Mouse (Mus musculus): ENCODE data around the gene Tet1.
"Not testable (repeated sequence)": the region's sequence is repeated elsewhere in the genome, so short reads cannot be mapped to it uniquely, and the experiment has no call there.

Gene Tet1

DNA sequence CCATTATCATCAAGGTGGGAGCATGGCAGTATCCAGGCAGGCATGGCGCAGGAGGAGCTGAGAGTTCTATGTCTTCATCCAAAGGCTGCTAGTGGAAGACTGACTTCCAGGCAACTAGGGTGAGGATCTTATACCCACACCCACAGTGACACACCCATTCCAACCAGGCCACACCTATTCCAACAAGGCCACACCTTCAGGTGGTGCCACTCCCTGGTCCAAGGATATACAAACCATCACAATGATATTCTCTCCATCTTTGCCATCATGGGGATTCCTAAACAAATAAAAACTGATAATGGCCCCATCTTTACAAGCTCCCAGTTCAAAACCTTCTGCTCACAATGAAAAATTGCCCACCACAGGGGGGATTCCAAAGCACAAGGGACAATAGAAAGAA, at the start of gene Tet1:
Gene Tet1, minus strand, starts transcription at position 101 of the 400 bp plus-strand sequence.
- DNase-seq (ENCODE audit: extremely low spot score), result not testable (repeated sequence)

DNA sequence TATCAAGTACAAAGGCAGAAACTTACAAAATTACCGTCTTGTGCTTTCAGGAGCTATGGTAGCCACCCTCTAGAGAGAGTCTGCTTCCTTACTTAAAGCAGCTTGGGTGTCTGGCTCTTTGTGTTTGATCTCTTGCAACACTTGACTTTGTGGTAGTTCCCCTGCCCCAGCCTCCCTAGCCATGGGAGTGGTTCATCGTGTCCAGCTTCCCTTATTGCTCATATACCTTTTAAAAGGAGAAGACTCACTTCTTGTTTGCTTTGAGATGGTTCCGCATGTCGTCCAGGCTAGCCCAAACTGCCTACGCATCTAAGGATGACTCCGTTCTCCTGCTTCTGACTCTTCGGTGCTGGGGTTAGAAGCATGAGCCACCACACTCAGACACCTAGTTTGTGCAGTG, 39.8 kb upstream of the Tet1 start:
- DNase-seq (ENCODE audit: extremely low spot score), result no peak

DNA sequence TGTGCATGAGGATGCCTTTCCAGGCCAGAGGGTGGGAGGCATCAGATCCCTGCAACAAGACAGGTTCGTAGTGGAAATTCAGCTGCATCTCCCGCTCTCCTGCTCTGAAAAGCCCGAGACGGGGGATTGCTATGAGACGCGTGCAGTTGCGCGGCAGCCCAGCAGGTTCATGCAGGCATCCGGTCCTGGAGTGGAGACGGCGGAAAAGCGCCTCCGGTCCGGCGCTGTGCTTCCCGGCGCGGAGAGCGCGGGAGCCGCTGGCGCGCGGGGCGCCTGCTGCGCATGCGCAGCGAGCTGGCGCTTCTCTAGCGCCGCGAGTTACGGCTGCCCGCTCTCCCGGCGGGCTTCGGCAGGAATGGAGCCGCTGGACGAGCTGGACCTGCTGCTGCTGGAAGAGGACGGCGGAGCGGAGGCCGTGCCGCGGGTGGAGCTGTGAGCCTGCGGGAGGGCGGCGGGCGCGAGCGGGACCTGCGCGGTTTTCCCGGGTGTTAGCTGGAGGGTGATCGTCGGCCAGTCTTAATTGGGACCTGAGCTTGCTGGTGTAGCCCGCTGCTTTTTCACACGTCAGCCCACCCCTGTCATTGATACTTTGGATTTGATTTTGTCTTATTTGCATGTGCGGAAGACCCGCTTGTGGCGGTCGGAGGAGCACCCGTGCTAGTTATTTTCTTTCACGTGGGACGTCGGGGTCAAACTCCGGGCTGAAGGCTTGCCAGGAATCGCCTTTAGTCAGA, 38.1 kb upstream of the Tet1 start, which contains the start of gene Dna2:
Gene Dna2, plus strand, starts transcription at position 289 of the 734 bp plus-strand sequence.
- DNase-seq (ENCODE audit: extremely low spot score), result peak; percentile 88

DNA sequence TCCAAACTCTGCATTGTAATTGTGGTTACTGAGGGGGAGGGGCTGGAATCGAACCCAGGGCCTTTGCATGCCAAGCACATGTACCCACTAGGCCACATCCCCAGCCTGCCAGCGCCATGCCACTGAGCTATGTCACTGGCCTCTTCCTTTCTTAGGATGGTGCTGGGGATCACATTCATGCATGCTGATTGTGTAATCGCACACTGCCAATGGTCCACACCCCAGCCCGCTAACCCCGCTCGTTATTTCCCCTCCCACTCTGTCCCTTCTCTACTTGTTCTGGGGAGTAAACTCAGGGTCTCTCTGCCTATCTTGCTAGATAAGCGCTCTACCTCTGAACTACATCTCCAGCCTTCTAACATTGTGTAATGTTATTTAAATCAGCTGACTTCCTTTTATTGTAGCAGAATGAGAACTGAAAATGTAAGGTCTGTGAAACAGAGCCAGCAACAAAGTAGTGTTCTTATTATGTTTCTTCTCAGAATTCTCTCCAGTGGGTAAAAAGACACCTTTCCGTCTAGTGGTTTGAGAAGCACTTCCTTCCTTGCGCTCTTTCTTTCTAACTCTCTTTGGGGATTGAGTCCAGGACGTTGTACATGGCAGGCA, 36.3 kb upstream of the Tet1 start:
- no peak for DNase-seq (ENCODE audit: extremely low spot score)

DNA sequence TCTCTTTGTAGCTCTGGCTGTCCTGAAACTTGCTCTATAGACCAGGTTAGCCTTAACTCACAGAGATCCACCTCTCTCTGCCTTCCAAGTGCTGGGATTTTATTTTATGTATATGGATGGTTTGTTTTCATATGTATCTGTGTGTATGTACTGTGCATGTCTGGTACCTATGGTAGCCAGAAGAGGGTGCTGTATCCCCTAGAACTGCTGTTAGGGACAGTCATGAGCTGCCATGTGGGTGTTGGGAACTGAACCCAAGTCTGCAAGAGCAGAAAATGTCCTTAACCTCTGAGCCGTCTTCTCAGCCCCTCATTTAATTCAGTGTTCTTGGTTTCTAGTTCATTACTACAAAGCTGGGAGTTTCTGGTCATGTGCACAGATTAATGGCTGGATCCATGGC, 23.6 kb upstream of the Tet1 start:
- DNase-seq (ENCODE audit: extremely low spot score), result no peak

DNA sequence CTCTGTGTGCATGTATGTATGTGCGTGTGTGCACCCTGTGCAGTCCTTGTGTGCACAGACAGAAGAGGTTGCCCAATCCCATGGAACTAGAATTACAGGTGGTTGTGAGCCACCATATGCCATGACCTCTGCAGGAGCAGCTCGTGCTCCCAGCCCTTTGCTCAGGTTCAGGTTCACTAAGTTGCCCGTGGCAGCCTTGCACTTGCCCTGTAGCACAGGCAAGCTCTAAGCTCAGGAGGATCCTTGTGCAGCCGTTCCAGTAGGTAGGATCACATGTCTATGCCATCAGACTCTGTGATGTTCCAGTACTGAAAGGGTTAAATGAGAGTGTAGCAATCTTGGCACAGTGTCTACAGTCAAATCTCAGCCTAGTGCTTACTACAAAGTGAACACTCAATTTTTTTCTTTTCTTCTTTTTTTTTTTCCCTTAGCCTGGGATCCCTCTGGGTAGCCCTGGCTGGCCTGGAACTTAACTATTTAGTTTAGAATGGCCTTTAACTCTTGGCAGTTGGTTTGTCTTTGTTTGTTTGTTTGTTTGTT, 15.4 kb upstream of the Tet1 start:
- no peak for DNase-seq (ENCODE audit: extremely low spot score)

DNA sequence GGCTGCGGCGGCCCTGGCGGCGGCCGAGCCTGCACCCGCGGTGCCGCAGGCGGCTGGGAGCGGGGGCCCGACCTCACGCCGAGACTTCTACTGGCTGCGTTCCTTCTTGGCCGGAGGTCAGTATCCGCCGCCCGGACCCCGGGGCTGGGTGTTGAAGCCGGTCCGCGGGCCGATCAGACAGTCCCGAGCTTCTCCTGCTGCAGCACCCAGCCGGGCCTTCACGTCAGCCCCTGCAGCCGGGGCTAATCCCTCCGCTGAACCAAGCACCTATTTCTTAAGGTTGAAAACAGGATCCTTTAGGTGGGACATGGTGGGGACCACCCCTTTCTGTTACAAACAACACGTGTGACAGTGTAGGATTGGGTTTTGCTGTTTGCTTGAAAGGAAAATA, 12.0 kb upstream of the Tet1 start:
- DNase-seq (ENCODE audit: extremely low spot score), result no peak

DNA sequence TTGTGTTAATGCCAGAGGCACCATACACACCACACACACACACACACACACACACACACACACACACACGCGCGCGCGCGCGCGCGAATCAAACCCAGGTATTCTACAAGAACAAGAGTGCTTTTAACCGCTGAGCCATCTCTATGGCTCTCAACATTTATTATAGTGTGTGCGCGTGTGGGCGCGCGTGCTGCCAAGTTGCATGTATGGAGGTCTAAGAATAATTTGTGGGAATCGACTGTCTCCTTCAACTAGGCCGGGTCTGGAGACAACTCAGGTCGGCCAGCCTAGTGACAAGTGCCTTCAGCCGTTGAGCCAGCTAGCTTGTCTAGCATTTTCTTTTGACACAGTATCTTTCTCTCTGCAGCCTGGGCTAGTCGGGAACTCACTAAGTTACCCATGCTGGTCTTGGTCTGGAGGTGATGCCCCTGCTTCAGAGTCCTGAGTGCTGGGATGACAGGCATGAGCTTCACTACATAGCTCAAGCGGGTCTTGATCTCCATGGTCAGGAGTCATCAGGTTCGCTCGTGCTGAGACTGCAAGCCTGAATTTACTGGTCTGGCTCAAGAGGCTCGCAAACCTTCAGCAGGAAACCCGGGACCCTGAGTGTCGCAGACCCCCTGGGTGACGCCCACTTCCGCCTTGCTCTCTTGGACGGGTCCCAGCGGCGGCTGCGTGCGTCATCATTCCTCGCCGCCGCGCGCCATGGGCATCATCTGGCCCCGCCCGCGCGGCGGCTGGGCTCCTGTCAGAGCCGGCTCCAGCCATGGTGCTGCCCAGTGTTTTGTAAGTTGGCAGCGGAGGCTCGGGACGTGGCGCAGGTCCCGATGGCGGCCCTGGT, 11.3 kb upstream of the Tet1 start, which contains the start of gene Slc25a16:
Gene Slc25a16, plus strand, starts transcription at position 709 of the 841 bp plus-strand sequence.
- DNase-seq (ENCODE audit: extremely low spot score), result peak; percentile 93

DNA sequence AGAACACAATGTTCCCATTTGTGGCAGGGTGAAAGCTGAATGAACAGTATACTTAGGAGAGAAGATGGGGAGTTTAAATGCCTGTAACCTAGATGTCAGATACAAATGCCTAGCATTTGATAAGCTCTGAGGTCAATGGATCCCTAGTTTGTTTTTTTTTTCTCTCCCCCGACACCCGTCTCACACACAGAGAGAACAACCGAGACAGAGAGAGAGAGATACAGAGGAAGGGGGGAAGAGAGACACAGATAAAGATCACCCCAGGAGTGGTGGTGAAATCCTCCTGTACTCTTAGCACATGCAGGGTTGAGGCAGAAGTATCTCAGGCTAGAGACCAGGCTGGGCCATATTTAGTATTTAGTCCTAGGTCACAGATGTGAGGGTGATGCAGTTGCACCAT, 10.2 kb upstream of the Tet1 start:
- DNase-seq (ENCODE audit: extremely low spot score), result no peak

DNA sequence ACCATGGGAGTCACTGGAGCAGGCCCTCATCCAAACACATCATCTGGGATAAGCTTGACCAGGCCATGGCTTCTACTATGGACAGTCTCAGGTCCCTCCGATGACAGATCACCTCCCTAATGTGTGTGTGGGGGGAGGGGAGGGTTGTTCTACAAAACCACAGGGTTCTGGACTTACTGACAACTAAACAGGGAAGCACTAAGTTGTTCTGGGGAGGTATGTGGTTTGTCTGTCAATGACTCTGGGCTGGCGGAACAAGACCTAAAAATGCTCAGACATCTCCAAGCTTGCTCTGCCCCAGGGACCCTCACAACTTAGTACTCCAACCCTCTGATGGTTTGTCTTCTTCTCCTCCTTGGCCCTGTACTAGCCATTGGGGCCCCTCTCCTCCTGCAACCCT, 2.3 kb upstream of the Tet1 start:
- DNase-seq (ENCODE audit: extremely low spot score), result no peak

DNA sequence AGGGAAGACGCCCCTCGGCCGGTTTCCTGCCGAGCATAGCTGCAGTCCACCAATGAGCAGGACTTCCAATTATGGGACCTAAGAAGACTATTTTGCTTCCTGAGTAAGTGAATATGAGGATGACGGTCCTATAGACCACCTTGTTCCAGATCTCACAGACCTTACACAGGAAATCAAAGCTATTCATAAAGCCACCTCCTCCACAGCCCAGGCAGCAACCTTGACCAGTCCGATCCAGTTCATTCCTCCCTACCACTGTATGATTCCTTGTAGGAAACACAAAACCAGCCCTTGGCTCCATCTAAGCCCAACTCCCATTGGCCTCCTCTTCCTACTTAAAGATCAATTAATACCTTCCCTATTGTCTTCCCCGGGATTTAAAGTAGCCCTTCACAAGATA, 2.5 kb downstream of the Tet1 start:
- DNase-seq (ENCODE audit: extremely low spot score), result no peak

DNA sequence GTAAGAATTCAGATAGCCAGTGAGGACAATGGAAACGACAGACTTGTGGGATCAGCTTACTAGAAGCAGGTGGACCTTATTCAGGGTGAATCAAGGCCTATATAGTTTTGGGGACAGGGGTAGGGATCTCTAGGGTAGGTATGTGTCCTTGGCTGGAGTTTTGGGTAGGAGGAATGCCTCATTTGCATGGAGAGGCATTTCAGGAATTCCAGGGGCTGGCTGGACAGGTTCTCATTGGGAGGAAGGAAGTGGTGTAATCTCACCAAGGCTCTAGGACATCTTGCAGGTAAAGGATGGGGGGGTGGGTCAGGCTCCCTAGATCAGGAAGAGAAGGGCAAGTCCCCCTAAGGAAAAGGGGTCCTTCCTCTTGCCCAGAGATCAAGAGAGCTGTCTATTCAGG, 6.0 kb downstream of the Tet1 start:
- DNase-seq (ENCODE audit: extremely low spot score), result no peak

DNA sequence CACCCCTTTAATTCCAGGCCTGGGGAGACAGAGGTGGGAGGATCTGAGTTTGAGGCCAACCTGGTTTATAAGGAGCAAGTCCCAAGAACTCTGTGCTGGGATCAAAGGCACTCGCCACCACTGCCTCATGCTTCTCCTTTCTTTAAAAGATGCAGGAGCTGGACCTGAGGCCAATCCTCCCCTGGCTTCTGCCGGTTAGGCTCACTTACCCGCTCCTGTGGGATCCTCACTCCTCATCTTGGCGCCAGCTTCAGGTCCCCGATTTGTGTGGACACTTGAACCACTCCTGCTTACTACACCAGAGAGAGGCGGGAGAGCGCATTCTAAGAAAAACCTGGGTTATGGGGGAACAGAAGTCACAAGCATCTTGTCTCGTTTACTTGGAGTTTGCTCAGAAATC, 7.0 kb downstream of the Tet1 start:
- DNase-seq (ENCODE audit: extremely low spot score), result no peak

DNA sequence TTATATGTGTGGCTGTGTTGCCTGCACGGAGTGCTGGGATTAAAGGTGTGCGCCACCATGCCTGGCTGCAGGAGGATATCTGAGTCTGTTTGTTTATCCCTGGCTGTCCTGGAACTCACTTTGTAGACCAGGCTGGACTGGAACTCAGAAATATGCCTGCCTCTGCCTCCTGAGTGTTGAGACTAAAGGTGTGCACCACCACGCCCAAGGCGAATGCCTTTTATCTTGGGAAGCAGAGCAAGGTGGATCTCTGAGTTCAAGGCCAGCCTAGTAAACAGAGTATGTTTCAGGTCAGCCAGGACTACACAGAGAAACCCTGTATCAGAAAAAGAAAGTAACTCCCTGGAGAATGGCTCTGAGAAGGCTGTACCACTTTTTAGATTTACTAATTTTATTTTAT, 8.7 kb downstream of the Tet1 start:
- DNase-seq (ENCODE audit: extremely low spot score), result no peak

DNA sequence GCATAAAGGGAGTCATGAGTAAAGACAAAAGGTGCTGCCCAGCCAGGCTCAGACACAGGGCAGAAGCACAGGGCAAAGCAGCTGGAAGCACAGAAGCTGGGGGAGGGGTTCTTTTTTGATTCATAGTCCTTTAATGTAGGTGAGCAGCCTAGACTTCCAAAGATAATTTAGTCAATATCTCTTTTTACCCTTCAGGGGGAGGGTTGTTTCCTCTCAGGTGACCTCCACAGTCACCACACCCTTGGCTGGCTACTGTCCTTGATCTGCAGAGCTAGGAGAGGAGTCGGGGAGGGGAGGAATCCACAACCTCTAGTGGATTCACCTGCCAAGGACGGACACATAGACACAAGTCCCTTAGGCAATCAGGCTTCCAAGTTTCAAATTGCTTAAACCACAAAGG, 10.7 kb downstream of the Tet1 start:
- no peak for DNase-seq (ENCODE audit: extremely low spot score)

DNA sequence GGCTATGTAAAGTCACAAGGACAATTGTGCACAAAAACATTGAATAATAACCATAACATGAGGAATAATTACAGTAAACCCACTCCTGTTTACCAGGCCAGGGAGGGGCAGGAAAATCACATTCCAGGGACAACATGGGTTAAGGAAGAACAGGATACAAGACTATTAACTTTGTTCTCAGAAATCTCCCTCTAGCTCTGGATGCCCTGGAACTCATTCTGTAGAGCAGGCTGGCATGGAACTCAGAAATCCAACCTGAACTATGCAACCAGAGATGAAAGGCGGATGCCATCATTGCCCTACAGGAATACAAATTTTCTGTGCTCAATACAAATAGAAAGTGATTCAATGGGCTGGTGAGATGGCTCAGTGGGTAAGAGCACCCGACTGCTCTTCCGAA, 11.4 kb downstream of the Tet1 start:
- DNase-seq (ENCODE audit: extremely low spot score), result no peak

DNA sequence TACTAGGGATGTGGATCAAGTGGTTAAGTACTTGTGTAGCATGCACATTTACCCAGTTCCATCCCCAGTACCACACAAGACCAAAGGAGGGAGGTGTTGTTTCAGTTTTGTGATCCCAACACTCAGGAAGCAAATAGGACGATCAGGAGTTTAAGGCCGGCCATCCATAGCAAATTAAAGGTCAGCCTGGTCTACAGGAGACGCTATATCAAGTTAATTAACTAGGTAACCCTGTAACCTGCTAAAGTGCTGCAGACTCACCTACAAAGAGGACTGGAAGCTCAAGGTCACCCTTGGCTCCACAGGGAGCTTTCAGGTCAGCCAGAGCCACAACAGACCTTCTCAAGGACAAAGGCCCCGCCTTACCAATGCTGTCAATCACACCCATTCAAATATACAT, 12.0 kb downstream of the Tet1 start:
- DNase-seq (ENCODE audit: extremely low spot score), result no peak

DNA sequence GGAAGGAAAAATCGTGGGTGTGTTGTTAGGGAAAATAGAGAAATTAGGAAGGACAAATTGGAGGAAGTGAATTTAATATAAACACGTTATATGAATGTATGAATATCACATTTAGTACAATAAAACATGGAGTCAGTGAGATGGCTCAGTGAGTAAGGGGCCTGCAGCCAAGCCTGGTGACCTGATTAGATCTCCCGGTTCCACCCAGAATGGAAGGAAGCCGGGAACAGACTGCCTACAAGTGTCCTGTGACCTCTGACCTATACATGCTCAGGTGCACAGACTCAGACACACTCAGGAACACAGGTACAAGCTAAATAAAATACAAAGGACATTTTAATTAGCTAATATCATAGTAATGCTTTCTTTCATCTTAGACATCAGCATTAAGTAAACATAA, 12.8 kb downstream of the Tet1 start:
- no peak for DNase-seq (ENCODE audit: extremely low spot score)

DNA sequence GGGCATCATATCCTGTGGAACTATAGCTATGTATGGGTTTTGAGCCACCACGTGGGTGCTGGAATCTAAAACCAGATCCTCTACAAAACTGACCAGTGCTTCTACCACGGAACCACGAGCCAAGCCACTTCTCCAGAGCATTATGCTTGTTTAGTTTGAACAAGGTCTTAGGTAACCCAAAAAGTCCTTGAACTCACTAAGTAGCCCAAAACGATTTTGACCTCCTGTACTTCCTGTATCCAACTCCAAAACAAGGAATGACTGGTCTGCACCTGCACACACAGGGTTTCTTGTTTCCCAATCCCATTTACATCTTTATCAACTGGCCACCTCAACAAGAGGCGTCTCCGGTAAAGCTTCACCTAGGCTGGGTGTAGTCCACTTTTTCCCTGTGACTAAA, 13.4 kb downstream of the Tet1 start:
- DNase-seq (ENCODE audit: extremely low spot score), result no peak

DNA sequence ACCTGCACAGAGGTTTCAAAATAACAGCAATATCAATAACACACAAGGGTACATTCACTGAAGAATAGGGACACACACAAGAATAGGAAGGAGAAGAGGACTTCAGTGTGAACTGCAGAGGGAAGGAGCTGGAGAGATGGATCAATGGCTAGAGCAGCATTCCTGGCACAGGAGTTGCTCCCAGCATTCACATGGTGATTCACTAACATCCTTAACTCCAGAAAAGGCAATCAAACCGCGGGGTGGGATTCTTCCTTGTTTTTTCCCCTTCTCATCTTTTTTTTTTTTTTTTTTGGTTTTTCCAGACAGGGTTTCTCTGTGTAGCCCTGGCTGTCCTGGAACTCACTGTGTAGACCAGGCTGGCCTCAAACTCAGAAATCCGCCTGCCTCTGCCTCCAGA, 14.3 kb downstream of the Tet1 start:
- no peak for DNase-seq (ENCODE audit: extremely low spot score)

DNA sequence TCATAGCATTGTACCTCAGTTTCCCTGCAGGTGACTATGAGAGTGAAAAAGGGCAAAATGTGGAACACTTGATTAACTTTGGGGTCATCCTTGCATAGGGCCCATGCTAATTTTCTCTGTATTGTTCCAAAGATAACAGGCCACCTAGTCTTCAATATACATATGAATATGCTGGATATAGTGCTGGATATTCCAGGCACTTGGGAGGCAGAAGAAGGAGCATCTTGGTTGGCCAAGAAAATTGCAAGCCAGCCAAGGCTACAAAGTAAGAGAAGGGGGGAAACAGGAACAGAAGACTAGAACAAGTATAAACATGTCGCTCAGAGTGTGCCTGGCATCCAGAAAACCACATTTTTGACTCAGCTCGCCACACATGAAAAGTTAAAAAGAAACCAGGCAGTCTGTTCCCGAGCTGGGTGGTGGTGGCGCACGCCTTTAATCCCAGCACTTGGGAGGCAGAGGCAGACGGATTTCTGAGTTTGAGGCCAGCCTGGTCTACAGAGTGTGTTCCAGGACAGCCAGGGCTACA, 15.4 kb downstream of the Tet1 start:
- DNase-seq (ENCODE audit: extremely low spot score), result no peak

DNA sequence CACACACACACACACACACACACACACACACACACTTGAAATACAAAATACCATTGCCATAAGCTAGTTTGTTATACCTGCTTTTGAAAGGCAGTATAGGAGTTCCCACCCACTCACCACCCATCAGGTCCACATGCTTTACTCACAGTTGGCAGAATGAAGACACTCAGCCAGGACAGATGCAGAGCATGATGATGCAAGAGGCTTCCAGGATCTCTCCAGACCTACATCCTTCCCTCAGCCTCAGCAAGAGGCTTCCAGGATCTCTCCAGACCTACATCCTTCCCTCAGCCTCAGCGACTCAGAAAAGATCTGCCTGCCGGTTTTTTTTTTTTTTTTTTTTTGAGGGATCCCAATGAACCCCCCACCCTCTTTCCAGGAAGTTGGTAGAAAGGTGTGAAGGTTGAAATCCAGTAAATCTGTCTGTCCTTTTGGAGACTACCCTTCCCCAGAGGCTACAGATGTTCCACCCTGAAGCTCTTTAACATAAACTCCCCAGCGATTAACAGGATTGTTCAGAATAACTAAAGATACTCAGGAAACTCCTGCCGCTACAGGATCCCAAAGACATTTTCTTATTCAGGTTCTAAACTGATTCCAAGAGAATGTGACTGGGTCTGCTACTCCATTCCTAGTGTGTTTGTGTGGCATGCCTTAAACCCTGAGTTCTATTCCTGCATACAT, 16.1 kb downstream of the Tet1 start:
- no peak for DNase-seq (ENCODE audit: extremely low spot score)
